Mouse (Mus musculus) embryonic fibroblast, embryonic 13.5 days (primary cell): ENCODE measurements around the gene Lrig3. TPM values are rescaled to one million over a fixed set of nuclear protein-coding genes. Genes with fewer than 3 reads are reported as not detected.

Experiments
- H3K27ac ChIP-seq: 2 replicates; pipeline ENCODE4 v1.5.1; 2012; ENCODE audit warnings: low read length, control low read depth, inconsistent platforms; ENCODE audit not compliant: insufficient read depth
- H3K4me1 ChIP-seq: 2 replicates; pipeline ENCODE4 v1.6.1; 2011; ENCODE audit warnings: low read length; ENCODE audit not compliant: control insufficient read depth, insufficient read depth
- H3K4me3 ChIP-seq: 2 replicates; pipeline ENCODE4 v1.5.1; 2011; ENCODE audit warnings: mild to moderate bottlenecking, control low read depth, low read length; ENCODE audit not compliant: insufficient read depth
- CTCF ChIP-seq: IDR thresholded peaks from 2 replicates; pipeline ENCODE4 v1.5.1; 2011; ENCODE audit warnings: mild to moderate bottlenecking, control low read depth, low read length, moderate library complexity, borderline replicate concordance; ENCODE audit not compliant: insufficient read depth
- POLR2A ChIP-seq: IDR thresholded peaks from 2 replicates; pipeline ENCODE4 v1.6.1; 2011; ENCODE audit warnings: low read depth, mild to moderate bottlenecking, control low read depth, low read length, moderate library complexity
- polyA plus RNA-seq: library from polyadenylated mRNA; stranded (reverse); fragments of >200 nt; gene quantifications from 2 replicates; pipeline ENCODE4 v1.2.4, GENCODE M21; 2011; ENCODE audit warnings: low read depth; ENCODE audit not compliant: missing spikeins, insufficient read length

The Lrig3 gene
- polyA plus RNA-seq, 1 experiment = 47.7 TPM

- Histone ChIP-seq H3K4me1 (peaks cover 14% of the 10 kb centered on the region; the same call in 1 of the 2 replicates), H3K4me3 (no peak overlapping the region), H3K27ac (peak overlapping the region; percentile 26)
- TF ChIP-seq CTCF (no peak), POLR2A (no peak)
Observed at GRCm38 (mm10) chr10:125938528-125939402, 27.2 kb upstream of the Lrig3 start.

GRCm38 (mm10) chr10:125940316-125941059 lies 25.5 kb upstream of the Lrig3 start:
- H3K4me1 ChIP-seq = peaks cover 14% of the 10 kb centered on the region; the same call in 1 of the 2 replicates
- no peak for TF ChIP-seq CTCF

GRCm38 (mm10) chr10:125943098-125943497 lies 22.9 kb upstream of the Lrig3 start:
- Histone ChIP-seq H3K4me1 (peaks cover 10% of the 10 kb centered on the region; the same call in 1 of the 2 replicates), H3K27ac (no peak overlapping the region), H3K4me3 (no peak overlapping the region)
- TF ChIP-seq POLR2A = no peak

More at GRCm38 (mm10) chr10:125940316-125941059, 25.5 kb upstream of the Lrig3 start:
- no peak overlapping the region for H3K27ac ChIP-seq
- H3K4me3 ChIP-seq = no peak overlapping the region

- no peak overlapping the region for H3K4me3 ChIP-seq
- H3K27ac ChIP-seq = no peak overlapping the region
- TF ChIP-seq POLR2A (no peak), CTCF (no peak)
- peaks cover 11% of the 10 kb centered on the region for H3K4me1 ChIP-seq
Observed at GRCm38 (mm10) chr10:125944762-125945504, 21.0 kb upstream of the Lrig3 start.

GRCm38 (mm10) chr10:125948842-125949474 lies 17.0 kb upstream of the Lrig3 start:
- TF ChIP-seq POLR2A = no peak
- TF ChIP-seq CTCF = no peak
- Histone ChIP-seq H3K4me3 (no peak overlapping the region), H3K27ac (0 out of 2 replicates have a peak overlapping the region, but pooled peaks have one; percentile 8), H3K4me1 (peaks cover 4% of the 10 kb centered on the region; the same call in 1 of the 2 replicates)

- Histone ChIP-seq H3K4me3 (no peak overlapping the region), H3K27ac (no peak overlapping the region), H3K4me1 (peaks cover 4% of the 10 kb centered on the region; the same call in 1 of the 2 replicates)
- no peak for TF ChIP-seq CTCF
- no peak for TF ChIP-seq POLR2A
Observed at GRCm38 (mm10) chr10:125951633-125952032, 14.3 kb upstream of the Lrig3 start.

GRCm38 (mm10) chr10:125954343-125954742 lies 11.6 kb upstream of the Lrig3 start:
- Histone ChIP-seq H3K4me3 (no peak overlapping the region), H3K4me1 (no peaks in the 10 kb centered on the region), H3K27ac (no peak overlapping the region)
- TF ChIP-seq CTCF = no peak
- no peak for TF ChIP-seq POLR2A

GRCm38 (mm10) chr10:125954747-125955530 lies 11.0 kb upstream of the Lrig3 start:
- Histone ChIP-seq H3K27ac (no peak overlapping the region), H3K4me3 (no peak overlapping the region), H3K4me1 (no peaks in the 10 kb centered on the region)
- TF ChIP-seq POLR2A = no peak
- no peak for TF ChIP-seq CTCF

GRCm38 (mm10) chr10:125961411-125962107 lies 4.4 kb upstream of the Lrig3 start:
- no peak overlapping the region for H3K27ac ChIP-seq
- no peaks in the 10 kb centered on the region for H3K4me1 ChIP-seq
- TF ChIP-seq CTCF (no peak), POLR2A (no peak)
- no peak overlapping the region for H3K4me3 ChIP-seq
